Mouse (Mus musculus) ES-E14 (cell line): ENCODE results near the gene Gadl1.

ENCODE experiments used
- CHD2 ChIP-seq: IDR thresholded peaks from 2 replicates; pipeline ENCODE4 v1.6.1; 2014; ENCODE audit warnings: mild to moderate bottlenecking, low read depth, low read length, inconsistent platforms
- HCFC1 ChIP-seq: IDR thresholded peaks from 2 replicates; pipeline ENCODE4 v1.6.1; 2012; ENCODE audit warnings: low read length, inconsistent platforms, borderline replicate concordance; ENCODE audit not compliant: insufficient read depth
- MAFK ChIP-seq: IDR thresholded peaks from 2 replicates; pipeline ENCODE4 v1.6.1; 2014; ENCODE audit warnings: mild to moderate bottlenecking, low read depth, low read length, inconsistent platforms; ENCODE audit not compliant: insufficient read depth
- ZC3H11A ChIP-seq: IDR thresholded peaks from 2 replicates; pipeline ENCODE4 v1.6.1; 2012; ENCODE audit warnings: low read depth, mild to moderate bottlenecking, inconsistent platforms, low read length, borderline replicate concordance
- ZNF384 ChIP-seq: IDR thresholded peaks from 2 replicates; pipeline ENCODE4 v1.6.1; 2012; ENCODE audit warnings: low read depth, low read length, inconsistent platforms

DNA sequence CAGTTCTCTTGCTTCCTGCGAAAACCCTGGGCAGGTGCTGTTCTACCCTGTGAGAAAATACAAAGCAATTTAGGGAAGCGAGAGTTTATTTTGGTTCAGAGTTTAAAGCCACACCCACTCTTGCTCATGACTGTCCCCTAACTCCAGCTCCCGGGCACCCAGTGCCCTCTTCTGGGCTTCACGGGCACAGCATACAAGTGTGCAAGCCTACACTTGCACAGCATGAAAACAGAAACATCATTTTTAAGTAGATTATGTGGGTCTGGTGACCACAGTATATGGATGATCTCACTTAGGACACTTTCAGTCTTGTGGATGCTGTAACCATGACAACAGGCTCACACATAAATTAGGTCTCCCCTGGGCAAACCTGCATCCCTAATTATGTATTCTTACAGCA lies 149.9 kb downstream of the Gadl1 start:
- TF ChIP-seq ZC3H11A (no peak), HCFC1 (no peak), MAFK (no peak), CHD2 (no peak), ZNF384 (no peak)
